Mouse (Mus musculus): ENCODE measurements around the gene Rapgef2. TPM values are rescaled to one million over a fixed set of nuclear protein-coding genes. Genes with fewer than 3 reads are reported as not detected.
"Not testable (repeated sequence)": the region's sequence is repeated elsewhere in the genome, so short reads cannot be mapped to it uniquely, and the experiment has no call there.

Gene Rapgef2
- polyA plus RNA-seq, 1 experiment from 2014 or later = 3.1 TPM

- no peaks in the 10 kb centered on the region for H3K36me3 ChIP-seq (ENCODE audit: control insufficient read depth, insufficient read depth, low read length)
- H3K27ac ChIP-seq (ENCODE audit: low read depth, low read length) = no peak overlapping the region
- 0 out of 2 replicates have a peak, but pooled peaks cover 2% of the 10 kb centered on the region for H3K27me3 ChIP-seq (replicated peaks; ENCODE audit: control insufficient read depth, insufficient read depth, low read length)
- H3K4me1 ChIP-seq (replicated peaks; ENCODE audit: control insufficient read depth, insufficient read depth, low read length) = peaks cover 22% of the 10 kb centered on the region; the same call in 1 of the 2 replicates
- H3K9ac ChIP-seq (ENCODE audit: low read depth, low read length) = no peak overlapping the region
- DNase-seq (ENCODE audit: low spot score) = no peak
- WGBS = 54% methylated on average over 3 of the region's 3 CpGs
- no peaks in the 10 kb centered on the region for H3K9me3 ChIP-seq (ENCODE audit: control insufficient read depth, low read length)
- H3K4me2 ChIP-seq = no peak overlapping the region
- no peak for ATAC-seq (replicated peaks; ENCODE audit: low FRiP score)
- no peak overlapping the region for H3K4me3 ChIP-seq (ENCODE audit: low read depth, low read length)
These were observed 51.8 kb downstream of the Rapgef2 start for GRCm38 (mm10) chr3:79234485-79234884.

GRCm38 (mm10) chr3:79233478-79234415 is 52.6 kb downstream of the Rapgef2 start:
- Histone ChIP-seq H3K4me1 (replicated peaks; ENCODE audit: control insufficient read depth, insufficient read depth, low read length) (peaks cover 18% of the 10 kb centered on the region; the same call in 1 of the 2 replicates), H3K9ac (ENCODE audit: low read depth, low read length) (no peak overlapping the region), H3K9me3 (ENCODE audit: control insufficient read depth, low read length) (no peaks in the 10 kb centered on the region), H3K4me2 (peak overlapping the region; percentile 7), H3K36me3 (ENCODE audit: control insufficient read depth, insufficient read depth, low read length) (no peaks in the 10 kb centered on the region), H3K27me3 (replicated peaks; ENCODE audit: control insufficient read depth, insufficient read depth, low read length) (0 out of 2 replicates have a peak, but pooled peaks cover 2% of the 10 kb centered on the region), H3K27ac (ENCODE audit: low read depth, low read length) (0 out of 2 replicates have a peak overlapping the region, but pooled peaks have one; percentile 9), H3K4me3 (ENCODE audit: low read depth, low read length) (no peak overlapping the region)
- 57% methylated on average over 13 of the region's 13 CpGs for WGBS
- ATAC-seq (replicated peaks; ENCODE audit: low FRiP score) = no peak; the same call in 1 of the 2 replicates
- no peak for DNase-seq (ENCODE audit: low spot score)

GRCm38 (mm10) chr3:79230718-79231117 is 55.6 kb downstream of the Rapgef2 start:
- H3K4me3 ChIP-seq (ENCODE audit: low read depth, low read length) = no peak overlapping the region

GRCm38 (mm10) chr3:79229546-79229945 is 56.8 kb downstream of the Rapgef2 start:
- Histone ChIP-seq H3K27ac (ENCODE audit: low read depth, low read length) (no peak overlapping the region), H3K27me3 (replicated peaks; ENCODE audit: control insufficient read depth, insufficient read depth, low read length) (0 out of 2 replicates have a peak, but pooled peaks cover 4% of the 10 kb centered on the region), H3K4me3 (ENCODE audit: low read depth, low read length) (no peak overlapping the region), H3K9me3 (ENCODE audit: control insufficient read depth, low read length) (no peaks in the 10 kb centered on the region), H3K36me3 (ENCODE audit: control insufficient read depth, insufficient read depth, low read length) (no peaks in the 10 kb centered on the region), H3K4me2 (no peak overlapping the region), H3K4me1 (replicated peaks; ENCODE audit: control insufficient read depth, insufficient read depth, low read length) (peaks cover 9% of the 10 kb centered on the region; the same call in 1 of the 2 replicates), H3K9ac (ENCODE audit: low read depth, low read length) (no peak overlapping the region)
- DNase-seq (ENCODE audit: low spot score) = no peak
- 62% methylated on average over 6 of the region's 6 CpGs for WGBS
- ATAC-seq (replicated peaks; ENCODE audit: low FRiP score) = no peak

More at GRCm38 (mm10) chr3:79230718-79231117, 55.6 kb downstream of the Rapgef2 start:
- 42% methylated on average over 4 of the region's 4 CpGs for WGBS
- ATAC-seq (replicated peaks; ENCODE audit: low FRiP score) = no peak
- Histone ChIP-seq H3K27me3 (replicated peaks; ENCODE audit: control insufficient read depth, insufficient read depth, low read length) (0 out of 2 replicates have a peak, but pooled peaks cover 4% of the 10 kb centered on the region), H3K9me3 (ENCODE audit: control insufficient read depth, low read length) (no peaks in the 10 kb centered on the region), H3K36me3 (ENCODE audit: control insufficient read depth, insufficient read depth, low read length) (no peaks in the 10 kb centered on the region), H3K27ac (ENCODE audit: low read depth, low read length) (no peak overlapping the region), H3K9ac (ENCODE audit: low read depth, low read length) (no peak overlapping the region), H3K4me1 (replicated peaks; ENCODE audit: control insufficient read depth, insufficient read depth, low read length) (peaks cover 9% of the 10 kb centered on the region; the same call in 1 of the 2 replicates), H3K4me2 (no peak overlapping the region)
- no peak for DNase-seq (ENCODE audit: low spot score)

GRCm38 (mm10) chr3:79228304-79228703 is 58.0 kb downstream of the Rapgef2 start:
- Histone ChIP-seq H3K4me2 (no peak overlapping the region), H3K27me3 (replicated peaks; ENCODE audit: control insufficient read depth, insufficient read depth, low read length) (0 out of 2 replicates have a peak, but pooled peaks cover 4% of the 10 kb centered on the region), H3K4me1 (replicated peaks; ENCODE audit: control insufficient read depth, insufficient read depth, low read length) (peaks cover 2% of the 10 kb centered on the region; the same call in 1 of the 2 replicates), H3K36me3 (ENCODE audit: control insufficient read depth, insufficient read depth, low read length) (no peaks in the 10 kb centered on the region), H3K27ac (ENCODE audit: low read depth, low read length) (no peak overlapping the region), H3K9ac (ENCODE audit: low read depth, low read length) (no peak overlapping the region), H3K9me3 (ENCODE audit: control insufficient read depth, low read length) (no peaks in the 10 kb centered on the region), H3K4me3 (ENCODE audit: low read depth, low read length) (no peak overlapping the region)
- ATAC-seq (replicated peaks; ENCODE audit: low FRiP score) (no peak), DNase-seq (ENCODE audit: low spot score) (no peak)

- Histone ChIP-seq H3K27ac (ENCODE audit: low read depth, low read length) (no peak overlapping the region), H3K9ac (ENCODE audit: low read depth, low read length) (no peak overlapping the region), H3K36me3 (ENCODE audit: control insufficient read depth, insufficient read depth, low read length) (no peaks in the 10 kb centered on the region), H3K4me2 (no peak overlapping the region), H3K4me3 (ENCODE audit: low read depth, low read length) (no peak overlapping the region), H3K4me1 (replicated peaks; ENCODE audit: control insufficient read depth, insufficient read depth, low read length) (peaks cover 2% of the 10 kb centered on the region; the same call in 1 of the 2 replicates), H3K27me3 (replicated peaks; ENCODE audit: control insufficient read depth, insufficient read depth, low read length) (0 out of 2 replicates have a peak, but pooled peaks cover 4% of the 10 kb centered on the region), H3K9me3 (ENCODE audit: control insufficient read depth, low read length) (no peaks in the 10 kb centered on the region)
- no peak for ATAC-seq (replicated peaks; ENCODE audit: low FRiP score)
- WGBS = 80% methylated on average over 17 of the region's 17 CpGs
- DNase-seq (ENCODE audit: low spot score) = no peak
These were observed 58.8 kb downstream of the Rapgef2 start for GRCm38 (mm10) chr3:79227356-79228088.

GRCm38 (mm10) chr3:79226807-79227206 is 59.5 kb downstream of the Rapgef2 start:
- not testable (repeated sequence) for DNase-seq (ENCODE audit: low spot score); ATAC-seq (replicated peaks; ENCODE audit: low FRiP score); H3K9ac ChIP-seq (ENCODE audit: low read depth, low read length); H3K27me3 ChIP-seq (replicated peaks; ENCODE audit: control insufficient read depth, insufficient read depth, low read length); H3K36me3 ChIP-seq (ENCODE audit: control insufficient read depth, insufficient read depth, low read length); H3K4me3 ChIP-seq (ENCODE audit: low read depth, low read length); H3K9me3 ChIP-seq (ENCODE audit: control insufficient read depth, low read length); H3K4me1 ChIP-seq (replicated peaks; ENCODE audit: control insufficient read depth, insufficient read depth, low read length); H3K4me2 ChIP-seq; H3K27ac ChIP-seq (ENCODE audit: low read depth, low read length)
- WGBS = 50% methylated on average over 1 of the region's 1 CpGs

- H3K27ac ChIP-seq (ENCODE audit: low read depth, low read length) = no peak overlapping the region
- WGBS = 74% methylated on average over 6 of the region's 6 CpGs
- no peak overlapping the region for H3K9ac ChIP-seq (ENCODE audit: low read depth, low read length)
- H3K27me3 ChIP-seq (replicated peaks; ENCODE audit: control insufficient read depth, insufficient read depth, low read length) = 0 out of 2 replicates have a peak, but pooled peaks cover 4% of the 10 kb centered on the region
- no peaks in the 10 kb centered on the region for H3K9me3 ChIP-seq (ENCODE audit: control insufficient read depth, low read length)
- H3K4me1 ChIP-seq (replicated peaks; ENCODE audit: control insufficient read depth, insufficient read depth, low read length) = peaks cover 6% of the 10 kb centered on the region; the same call in 1 of the 2 replicates
- no peak for DNase-seq (ENCODE audit: low spot score)
- H3K4me3 ChIP-seq (ENCODE audit: low read depth, low read length) = no peak overlapping the region
- no peak for ATAC-seq (replicated peaks; ENCODE audit: low FRiP score)
- no peak overlapping the region for H3K4me2 ChIP-seq
- no peaks in the 10 kb centered on the region for H3K36me3 ChIP-seq (ENCODE audit: control insufficient read depth, insufficient read depth, low read length)
These were observed 60.4 kb downstream of the Rapgef2 start for GRCm38 (mm10) chr3:79225888-79226287.
